Mouse (Mus musculus) left cerebral cortex, postnatal 36 days (tissue): ENCODE results near the gene Mmp15. TPM values are rescaled to one million over a fixed set of nuclear protein-coding genes. Genes with fewer than 3 reads are reported as not detected.

ENCODE experiments used
- DNase-seq, 2 experiments: peaks; one replicate each; pipeline ENCODE4 v3.0.0; 2021 to 2022; ENCODE audit warnings: low spot score in 2 of 2, mixed read lengths in 1 of 2
- intact Hi-C: fragments of 180-260 bp; cut with DNase I; formaldehyde crosslinking; loops from one replicate; pipeline ENCODE4 v1.15.1; 2025
- total RNA-seq, 2 experiments: library from RNA; stranded (reverse); gene quantifications; 2 replicates each; pipeline ENCODE4 v1.2.3; 2021

Gene Mmp15
- 10 to 100 TPM; 18.9 to 19.6 TPM for total RNA-seq

GRCm38 (mm10) chr8:95352151-95352870 is at the start of gene Mmp15:
Mmp15 (plus strand) TSS chr8:95352268.
- intact Hi-C loops, result no loop called here
- DNase-seq, result peak; percentile 71 to 73

GRCm38 (mm10) chr8:95302410-95302809 is 49.7 kb upstream of the Mmp15 start:
- intact Hi-C loops, result loop anchor here (5.0 kb wide), 1 partner anchor 45 kb away; no protein-coding TSS in a partner anchor
- DNase-seq, result no peak

- intact Hi-C loops, result no loop called here
- no peak for DNase-seq
Measured at GRCm38 (mm10) chr8:95305526-95305925, 46.5 kb upstream of the Mmp15 start.

- intact Hi-C loops, result no loop called here
- no peak for DNase-seq
Measured at GRCm38 (mm10) chr8:95306431-95306830, 45.6 kb upstream of the Mmp15 start, which contains the start of gene Cngb1. Cngb1 (minus strand) TSS chr8:95306585.

GRCm38 (mm10) chr8:95310342-95310970 is 41.6 kb upstream of the Mmp15 start, which contains the start of gene Tepp:
Tepp (plus strand) TSS chr8:95310566.
- intact Hi-C loops, result no loop called here
- no peak for DNase-seq

GRCm38 (mm10) chr8:95312836-95313235 is 39.2 kb upstream of the Mmp15 start:
- intact Hi-C loops, result no loop called here
- no peak for DNase-seq

GRCm38 (mm10) chr8:95313857-95314256 is 38.2 kb upstream of the Mmp15 start:
- intact Hi-C loops, result no loop called here
- DNase-seq, result no peak

- intact Hi-C loops, result no loop called here
- no peak for DNase-seq
Measured at GRCm38 (mm10) chr8:95314707-95315106, 37.4 kb upstream of the Mmp15 start.

- DNase-seq, result no peak
- intact Hi-C loops, result no loop called here
Measured at GRCm38 (mm10) chr8:95315350-95315749, 36.7 kb upstream of the Mmp15 start.

- intact Hi-C loops, result loop anchor here (10.0 kb wide), 1 partner anchor 216 kb away; no protein-coding TSS in a partner anchor
- no peak for DNase-seq
Measured at GRCm38 (mm10) chr8:95320224-95321139, 31.6 kb upstream of the Mmp15 start.

GRCm38 (mm10) chr8:95323201-95323600 is 28.9 kb upstream of the Mmp15 start:
- no peak for DNase-seq
- intact Hi-C loops, result loop anchor here (10.0 kb wide), 1 partner anchor 218 kb away; no protein-coding TSS in a partner anchor

GRCm38 (mm10) chr8:95324646-95325045 is 27.4 kb upstream of the Mmp15 start:
- no peak for DNase-seq
- intact Hi-C loops, result loop anchor here (10.0 kb wide), 1 partner anchor 220 kb away; no protein-coding TSS in a partner anchor

- DNase-seq, result no peak
- intact Hi-C loops, result loop anchor here (10.0 kb wide), 1 partner anchor 222 kb away; no protein-coding TSS in a partner anchor
Measured at GRCm38 (mm10) chr8:95326822-95327221, 25.2 kb upstream of the Mmp15 start.

GRCm38 (mm10) chr8:95327866-95328465 is 24.1 kb upstream of the Mmp15 start:
- DNase-seq, result no peak
- intact Hi-C loops, result loop anchor here (10.0 kb wide), 1 partner anchor 223 kb away; no protein-coding TSS in a partner anchor

- no peak for DNase-seq
- intact Hi-C loops, result loop anchor here (2.0 kb wide), 1 partner anchor 76 kb away; no protein-coding TSS in a partner anchor
Measured at GRCm38 (mm10) chr8:95330367-95330766, 21.7 kb upstream of the Mmp15 start.

GRCm38 (mm10) chr8:95331156-95331719 is 20.8 kb upstream of the Mmp15 start:
- no peak for DNase-seq
- intact Hi-C loops, result loop anchor here (1.0 to 2.0 kb wide), 2 partner anchors 76 to 95 kb away; no protein-coding TSS in a partner anchor

- intact Hi-C loops, result loop anchor here (1.0 to 2.0 kb wide), 2 partner anchors 77 to 94 kb away; no protein-coding TSS in a partner anchor
Measured at GRCm38 (mm10) chr8:95331720-95332436, 20.2 kb upstream of the Mmp15 start, which contains the start of the genes Zfp319 and Usb1. Zfp319 (minus strand) TSS chr8:95331950. Usb1 (plus strand) TSS chr8:95332284.

More at GRCm38 (mm10) chr8:95331720-95332436, 20.2 kb upstream of the Mmp15 start, which contains the start of the genes Zfp319 and Usb1:
- DNase-seq, result peak; percentile 89 to 91
